13 mouse cellular contexts compared by ENCODE assay signal in genomic region chr4:84173441-84173840, GRCm38 (mm10).
"Had no signal": no experiment of that assay in that cellular context is flagged by ENCODE, and none has a peak within 500 bp of the region (broad histone marks: within the 10 kb centered on the region; RNA-seq: fewer than 3 reads in every experiment).

No protein-coding gene starts in this region.

- H3K9me3 ChIP-seq: limb, embryonic 15.5 days; midbrain, embryonic 15.5 days had no signal

- DNase-seq: kidney, postnatal 36 days; layer of hippocampus, adult 9-11 months; layer of hippocampus, postnatal 36 days; lung, postnatal 10 days; lung, postnatal 4 days; right cerebral cortex, adult 18-20 months; right cerebral cortex, postnatal 25 days; thymus, postnatal 4 days had no signal

- H3K36me3 ChIP-seq: limb, embryonic 15.5 days; liver, embryonic 12.5 days; midbrain, embryonic 15.5 days had no signal

- H3K4me2 ChIP-seq: limb, embryonic 15.5 days; liver, embryonic 12.5 days; lung, embryonic 14.5 days had no signal

- H3K4me1 ChIP-seq: liver, embryonic 12.5 days had no signal

- H3K4me3 ChIP-seq: limb, embryonic 15.5 days; liver, embryonic 12.5 days; midbrain, embryonic 15.5 days had no signal

- H3K9ac ChIP-seq: limb, embryonic 15.5 days; liver, embryonic 12.5 days; lung, embryonic 14.5 days; midbrain, embryonic 15.5 days had no signal

- H3K27ac ChIP-seq: kidney, postnatal 0 days; limb, embryonic 15.5 days; liver, embryonic 12.5 days; midbrain, embryonic 15.5 days had no signal

- ATAC-seq: liver, embryonic 12.5 days had no signal

- H3K27me3 ChIP-seq: limb, embryonic 15.5 days; liver, embryonic 12.5 days had no signal
